Mouse (Mus musculus) brain, embryonic 14.5 days (tissue): Measurements from ENCODE around the gene Galp. TPM values are rescaled to one million over a fixed set of nuclear protein-coding genes. Genes with fewer than 3 reads are reported as not detected.
"Not testable (repeated sequence)": the region's sequence is repeated elsewhere in the genome, so short reads cannot be mapped to it uniquely, and the experiment has no call there.

Experiments
- DNase-seq: peaks from one replicate; pipeline ENCODE4 v3.0.0-alpha.2; 2011; ENCODE audit warnings: low read depth
- CTCF ChIP-seq: fragments of 200-500 bp; IDR thresholded peaks from 2 replicates; pipeline ENCODE4 v1.5.1; 2012; ENCODE audit warnings: inconsistent platforms, mild to moderate bottlenecking, moderate library complexity, borderline replicate concordance; ENCODE audit not compliant: insufficient read depth, insufficient read length; ENCODE audit errors: extremely low read depth
- POLR2A ChIP-seq: fragments of 200-500 bp; IDR thresholded peaks from 2 replicates; pipeline ENCODE4 v1.6.1; 2012; ENCODE audit warnings: mild to moderate bottlenecking, inconsistent platforms, borderline replicate concordance; ENCODE audit not compliant: poor library complexity, insufficient read depth, insufficient read length, severe bottlenecking; ENCODE audit errors: extremely low read depth
- polyA plus RNA-seq: library from polyadenylated mRNA; depleted of rRNA; stranded (reverse); fragments of >200 nt; gene quantifications from 2 replicates; pipeline ENCODE4 v1.2.3, GENCODE M21; 2012

The Galp gene
- polyA plus RNA-seq, 1 experiment, result not detected

- no peak for DNase-seq
- no peak for TF ChIP-seq POLR2A
- TF ChIP-seq CTCF, result no peak
These were observed 13.1 kb upstream of the Galp start for GRCm38 (mm10) chr7:6183802-6184201.

- no peak for TF ChIP-seq CTCF
- TF ChIP-seq POLR2A, result no peak
These were observed 12.4 kb upstream of the Galp start for GRCm38 (mm10) chr7:6184521-6184920.

DNA sequence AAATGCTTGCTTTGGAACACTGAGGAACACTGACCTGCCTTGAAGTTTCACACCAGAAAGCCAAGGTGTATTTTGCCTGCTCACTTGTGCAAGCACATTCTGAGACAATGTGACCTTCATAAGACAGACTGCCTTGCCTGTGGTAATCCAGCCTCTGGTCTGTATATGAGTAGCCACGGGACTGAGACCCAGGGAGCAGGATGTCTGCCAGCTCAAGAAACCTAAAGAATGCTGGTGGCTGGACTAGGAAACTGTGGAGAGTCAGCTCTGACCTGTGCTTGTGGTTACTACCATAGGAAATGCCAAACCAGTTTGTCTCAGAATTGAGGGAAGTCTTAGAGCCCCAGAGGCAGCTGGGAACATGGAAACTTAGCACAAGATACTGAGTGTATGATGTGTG, 11.5 kb upstream of the Galp start:
- TF ChIP-seq POLR2A, result no peak
- TF ChIP-seq CTCF, result no peak
- no peak for DNase-seq

More at GRCm38 (mm10) chr7:6184521-6184920, 12.4 kb upstream of the Galp start:
- peak; percentile 14 for DNase-seq

GRCm38 (mm10) chr7:6186176-6186575, 10.7 kb upstream of the Galp start:
- no peak for DNase-seq
- TF ChIP-seq CTCF (no peak), POLR2A (no peak)

- DNase-seq, result no peak
- TF ChIP-seq POLR2A, result no peak
- TF ChIP-seq CTCF, result no peak
These were observed 10.1 kb upstream of the Galp start for GRCm38 (mm10) chr7:6186756-6187155.

- peak; percentile 11; the same call in 1 of the 2 replicates for TF ChIP-seq CTCF
- TF ChIP-seq POLR2A, result no peak
- no peak for DNase-seq
These were observed 7.3 kb upstream of the Galp start for GRCm38 (mm10) chr7:6189542-6189941.

- TF ChIP-seq CTCF (peak; percentile 75; the same call in 1 of the 2 replicates), POLR2A (no peak)
These were observed 5.5 kb upstream of the Galp start for GRCm38 (mm10) chr7:6191376-6191775.

GRCm38 (mm10) chr7:6194129-6194528, 2.8 kb upstream of the Galp start:
- TF ChIP-seq POLR2A (no peak), CTCF (peak; percentile 92)
- peak; percentile 56 for DNase-seq

More at GRCm38 (mm10) chr7:6191376-6191775, 5.5 kb upstream of the Galp start:
- DNase-seq, result peak; percentile 75

- DNase-seq, result no peak
- TF ChIP-seq CTCF (0 out of 2 replicates have a peak, but pooled peaks have one; percentile 8), POLR2A (no peak)
These were observed 1.1 kb upstream of the Galp start for GRCm38 (mm10) chr7:6195777-6196176.

DNA sequence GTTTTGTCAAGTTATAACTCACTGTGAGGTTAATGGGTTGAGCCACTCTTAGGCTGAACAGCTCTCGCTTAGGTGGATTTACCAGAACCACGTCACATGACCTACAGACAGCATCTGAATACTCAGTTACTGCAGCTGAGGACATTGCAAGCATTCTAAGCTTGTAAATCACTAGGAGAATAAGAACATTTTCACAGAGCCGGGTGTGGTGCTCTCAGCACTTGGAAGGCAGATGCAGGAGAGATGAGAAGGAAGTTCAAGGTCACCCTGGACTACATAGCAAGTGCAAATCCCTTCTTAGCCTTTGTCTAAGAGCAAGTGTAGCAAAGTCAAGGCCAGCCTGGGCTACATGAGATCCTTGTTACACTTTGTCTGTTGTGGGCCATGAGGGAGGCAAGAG, 7.3 kb downstream of the Galp start:
- no peak for TF ChIP-seq CTCF
- no peak for TF ChIP-seq POLR2A
- no peak for DNase-seq

GRCm38 (mm10) chr7:6213144-6213543, 16.3 kb downstream of the Galp start:
- TF ChIP-seq CTCF, result peak; percentile 27; the same call in 1 of the 2 replicates
- TF ChIP-seq POLR2A, result no peak
- DNase-seq, result no peak

DNA sequence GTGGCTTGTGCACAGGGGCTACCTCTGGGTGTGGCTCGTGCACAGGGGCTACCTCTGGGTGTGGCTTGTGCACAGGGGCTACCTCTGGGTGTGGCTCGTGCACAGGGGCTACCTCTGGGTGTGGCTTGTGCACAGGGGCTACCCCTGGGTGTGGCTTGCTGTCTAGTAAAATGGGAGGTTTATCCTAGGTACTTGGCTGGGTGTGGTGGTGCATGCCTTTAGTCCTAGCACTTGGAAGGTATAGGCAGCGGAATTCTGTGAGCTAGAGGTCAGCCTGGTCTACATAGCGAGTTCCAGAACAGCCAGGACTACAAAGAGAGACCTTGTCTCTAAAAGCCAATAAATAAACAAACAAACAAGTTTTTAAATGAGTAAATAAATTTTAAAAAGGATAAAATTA, 17.8 kb downstream of the Galp start:
- not testable (repeated sequence) for DNase-seq

DNA sequence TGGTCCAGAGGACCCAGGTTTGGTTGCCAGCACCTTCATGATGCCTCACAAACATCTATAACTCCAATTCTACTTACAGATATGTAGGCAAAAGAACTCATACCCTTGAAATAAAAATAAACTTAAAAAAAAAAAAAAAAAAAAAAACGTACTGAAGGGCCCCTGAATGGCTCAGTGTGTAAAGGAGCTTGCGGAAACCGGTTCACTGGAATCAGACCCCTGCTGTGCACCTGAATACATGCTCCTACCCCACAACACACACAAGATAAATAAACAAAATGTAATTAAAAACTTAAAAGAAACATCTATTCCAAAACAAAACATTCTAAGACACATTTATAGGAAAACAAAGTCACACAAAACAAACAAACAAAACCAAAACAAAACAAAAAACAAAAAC, 23.3 kb downstream of the Galp start:
- TF ChIP-seq CTCF (no peak), POLR2A (no peak)

DNA sequence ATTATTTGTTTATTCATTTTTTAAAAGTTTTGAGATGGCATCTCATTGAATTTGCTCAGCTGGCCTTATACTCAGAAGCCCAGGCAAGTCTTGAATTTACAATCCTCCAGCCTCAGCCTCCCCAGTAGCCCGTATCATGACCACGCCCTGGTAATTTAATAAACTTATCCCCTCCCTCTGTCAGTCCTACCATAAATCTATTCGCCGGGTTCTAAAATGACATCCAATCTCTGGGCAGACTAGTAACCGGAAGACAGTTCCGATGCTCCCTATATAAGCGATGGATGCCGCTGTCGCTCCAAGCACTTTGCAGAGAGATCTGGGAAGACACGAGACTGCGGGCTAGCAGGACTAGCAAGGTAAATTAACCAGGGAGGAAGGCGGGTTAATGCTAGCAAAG, 25.1 kb downstream of the Galp start, which contains the start of gene Zscan5b:
TSS of gene Zscan5b (plus strand) at position 301 of the 400 bp plus-strand sequence.
- TF ChIP-seq POLR2A (no peak), CTCF (no peak)
- DNase-seq, result no peak

More for the DNA sequence above, 23.3 kb downstream of the Galp start:
- DNase-seq, result no peak

DNA sequence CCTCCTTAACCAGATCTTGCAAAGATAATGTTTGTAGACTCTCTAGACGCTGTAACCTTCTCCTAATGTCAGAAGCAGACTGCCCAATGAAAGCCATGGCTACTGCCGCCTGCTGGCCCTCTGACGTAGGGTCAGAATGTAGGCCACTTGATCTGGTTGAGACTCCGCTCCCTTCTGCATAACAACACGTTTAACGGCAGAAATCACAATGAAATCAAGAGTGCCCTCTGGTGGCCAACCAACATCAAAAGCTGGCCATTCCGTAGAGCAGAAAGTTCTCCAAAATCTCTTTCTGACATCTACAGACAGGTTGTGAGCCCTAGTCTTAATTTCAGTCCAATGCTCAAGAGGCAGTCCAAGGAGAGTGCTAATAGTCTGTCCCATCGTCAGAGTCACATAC, 31.6 kb downstream of the Galp start:
- peak; percentile 0 for DNase-seq

GRCm38 (mm10) chr7:6239787-6240186, 42.9 kb downstream of the Galp start:
- TF ChIP-seq POLR2A (no peak), CTCF (no peak)

More at GRCm38 (mm10) chr7:6239787-6240186, 42.9 kb downstream of the Galp start:
- DNase-seq, result no peak
